Mouse (Mus musculus): Measurements from ENCODE around the gene Degs1. TPM values are rescaled to one million over a fixed set of nuclear protein-coding genes. Genes with fewer than 3 reads are reported as not detected.

Gene Degs1
- 2.5 and 4.8 TPM in 2 replicates for polyA plus RNA-seq (2012)

GRCm38 (mm10) chr1:182282091-182283075 lies at the start of gene Degs1:
Degs1 (minus strand) TSS chr1:182282804.
- Histone ChIP-seq H3K36me3 (ENCODE audit: control insufficient read depth) (peaks cover 37% of the 10 kb centered on the region), H3K4me3 (replicated peaks) (peak within 1 kb of the TSS; percentile 92), H3K4me1 (ENCODE audit: control insufficient read depth) (peaks cover 47% of the 10 kb centered on the region), H3K9me3 (ENCODE audit: control insufficient read depth, low read length) (no peaks in the 10 kb centered on the region), H3K27me3 (ENCODE audit: control insufficient read depth) (no peaks in the 10 kb centered on the region)
- TF ChIP-seq GATA1 (IDR thresholded peaks at IDR 0.05; ENCODE audit: low read length) (peak; percentile 70), TAL1 (IDR thresholded peaks at IDR 0.05; ENCODE audit: low read length) (no peak)

- no peaks in the 10 kb centered on the region for H3K27me3 ChIP-seq (ENCODE audit: control insufficient read depth)
- peaks cover 87% of the 10 kb centered on the region for H3K36me3 ChIP-seq (ENCODE audit: control insufficient read depth)
These were observed 43.3 kb upstream of the Degs1 start for GRCm38 (mm10) chr1:182325919-182326318.

GRCm38 (mm10) chr1:182324552-182324951 lies 41.9 kb upstream of the Degs1 start:
- Histone ChIP-seq H3K9me3 (ENCODE audit: control insufficient read depth, low read length) (no peaks in the 10 kb centered on the region), H3K36me3 (ENCODE audit: control insufficient read depth) (peaks cover 93% of the 10 kb centered on the region), H3K4me3 (replicated peaks) (no peak overlapping the region), H3K4me1 (ENCODE audit: control insufficient read depth) (no peaks in the 10 kb centered on the region), H3K27me3 (ENCODE audit: control insufficient read depth) (no peaks in the 10 kb centered on the region)
- TF ChIP-seq GATA1 (IDR thresholded peaks at IDR 0.05; ENCODE audit: low read length) (no peak), TAL1 (IDR thresholded peaks at IDR 0.05; ENCODE audit: low read length) (no peak)

More at GRCm38 (mm10) chr1:182325919-182326318, 43.3 kb upstream of the Degs1 start:
- Histone ChIP-seq H3K4me1 (ENCODE audit: control insufficient read depth) (no peaks in the 10 kb centered on the region), H3K9me3 (ENCODE audit: control insufficient read depth, low read length) (no peaks in the 10 kb centered on the region), H3K4me3 (replicated peaks) (no peak overlapping the region)
- TF ChIP-seq TAL1 (IDR thresholded peaks at IDR 0.05; ENCODE audit: low read length) (no peak), GATA1 (IDR thresholded peaks at IDR 0.05; ENCODE audit: low read length) (no peak)

- TF ChIP-seq TAL1 (IDR thresholded peaks at IDR 0.05; ENCODE audit: low read length) (no peak), GATA1 (IDR thresholded peaks at IDR 0.05; ENCODE audit: low read length) (no peak)
- no peak overlapping the region for H3K4me3 ChIP-seq (replicated peaks)
- H3K36me3 ChIP-seq (ENCODE audit: control insufficient read depth), result peaks cover 96% of the 10 kb centered on the region
- no peaks in the 10 kb centered on the region for H3K9me3 ChIP-seq (ENCODE audit: control insufficient read depth, low read length)
- H3K4me1 ChIP-seq (ENCODE audit: control insufficient read depth), result no peaks in the 10 kb centered on the region
- H3K27me3 ChIP-seq (ENCODE audit: control insufficient read depth), result no peaks in the 10 kb centered on the region
These were observed 40.5 kb upstream of the Degs1 start for GRCm38 (mm10) chr1:182323139-182323538.

GRCm38 (mm10) chr1:182314201-182314600 lies 31.6 kb upstream of the Degs1 start:
- Histone ChIP-seq H3K4me3 (replicated peaks) (no peak overlapping the region), H3K27me3 (ENCODE audit: control insufficient read depth) (no peaks in the 10 kb centered on the region), H3K4me1 (ENCODE audit: control insufficient read depth) (no peaks in the 10 kb centered on the region), H3K9me3 (ENCODE audit: control insufficient read depth, low read length) (peaks cover 6% of the 10 kb centered on the region), H3K36me3 (ENCODE audit: control insufficient read depth) (peaks cover 70% of the 10 kb centered on the region)
- no peak for TF ChIP-seq GATA1 (IDR thresholded peaks at IDR 0.05; ENCODE audit: low read length)
- no peak for TF ChIP-seq TAL1 (IDR thresholded peaks at IDR 0.05; ENCODE audit: low read length)

GRCm38 (mm10) chr1:182313181-182313580 lies 30.6 kb upstream of the Degs1 start:
- no peak overlapping the region for H3K4me3 ChIP-seq (replicated peaks)
- TF ChIP-seq GATA1 (IDR thresholded peaks at IDR 0.05; ENCODE audit: low read length) (no peak), TAL1 (IDR thresholded peaks at IDR 0.05; ENCODE audit: low read length) (no peak)
- H3K4me1 ChIP-seq (ENCODE audit: control insufficient read depth), result no peaks in the 10 kb centered on the region
- no peaks in the 10 kb centered on the region for H3K27me3 ChIP-seq (ENCODE audit: control insufficient read depth)
- peaks cover 6% of the 10 kb centered on the region for H3K9me3 ChIP-seq (ENCODE audit: control insufficient read depth, low read length)
- H3K36me3 ChIP-seq (ENCODE audit: control insufficient read depth), result peaks cover 59% of the 10 kb centered on the region

- Histone ChIP-seq H3K27me3 (ENCODE audit: control insufficient read depth) (no peaks in the 10 kb centered on the region), H3K36me3 (ENCODE audit: control insufficient read depth) (peaks cover 41% of the 10 kb centered on the region), H3K9me3 (ENCODE audit: control insufficient read depth, low read length) (peaks cover 6% of the 10 kb centered on the region), H3K4me1 (ENCODE audit: control insufficient read depth) (no peaks in the 10 kb centered on the region), H3K4me3 (replicated peaks) (no peak overlapping the region)
- TF ChIP-seq GATA1 (IDR thresholded peaks at IDR 0.05; ENCODE audit: low read length) (no peak), TAL1 (IDR thresholded peaks at IDR 0.05; ENCODE audit: low read length) (no peak)
These were observed 28.8 kb upstream of the Degs1 start for GRCm38 (mm10) chr1:182311376-182311775.

- Histone ChIP-seq H3K9me3 (ENCODE audit: control insufficient read depth, low read length) (peaks cover 6% of the 10 kb centered on the region), H3K4me1 (ENCODE audit: control insufficient read depth) (no peaks in the 10 kb centered on the region), H3K36me3 (ENCODE audit: control insufficient read depth) (peaks cover 31% of the 10 kb centered on the region), H3K4me3 (replicated peaks) (no peak overlapping the region), H3K27me3 (ENCODE audit: control insufficient read depth) (no peaks in the 10 kb centered on the region)
- TF ChIP-seq GATA1 (IDR thresholded peaks at IDR 0.05; ENCODE audit: low read length) (no peak), TAL1 (IDR thresholded peaks at IDR 0.05; ENCODE audit: low read length) (no peak)
These were observed 27.7 kb upstream of the Degs1 start for GRCm38 (mm10) chr1:182310316-182310715.

- H3K4me1 ChIP-seq (ENCODE audit: control insufficient read depth), result no peaks in the 10 kb centered on the region
- peaks cover 22% of the 10 kb centered on the region for H3K36me3 ChIP-seq (ENCODE audit: control insufficient read depth)
- H3K9me3 ChIP-seq (ENCODE audit: control insufficient read depth, low read length), result peaks cover 6% of the 10 kb centered on the region
- TF ChIP-seq TAL1 (IDR thresholded peaks at IDR 0.05; ENCODE audit: low read length), result no peak
- TF ChIP-seq GATA1 (IDR thresholded peaks at IDR 0.05; ENCODE audit: low read length), result no peak
- no peaks in the 10 kb centered on the region for H3K27me3 ChIP-seq (ENCODE audit: control insufficient read depth)
- H3K4me3 ChIP-seq (replicated peaks), result no peak overlapping the region
These were observed 26.8 kb upstream of the Degs1 start for GRCm38 (mm10) chr1:182309403-182309802.
